Mouse (Mus musculus) olfactory bulb, adult 2 months (tissue): ENCODE data around the gene Cd3d.

Experiments used
- CTCF ChIP-seq: fragments of 200-500 bp; IDR thresholded peaks from 2 replicates; pipeline ENCODE4 v1.5.1; 2012; ENCODE audit warnings: low read depth, mild to moderate bottlenecking, low read length, moderate library complexity; ENCODE audit not compliant: insufficient read depth
- POLR2A ChIP-seq: fragments of 200-500 bp; IDR thresholded peaks from 2 replicates; pipeline ENCODE4 v1.6.1; 2012; ENCODE audit warnings: mild to moderate bottlenecking, low read depth, low read length, moderate library complexity; ENCODE audit not compliant: insufficient read depth

DNA sequence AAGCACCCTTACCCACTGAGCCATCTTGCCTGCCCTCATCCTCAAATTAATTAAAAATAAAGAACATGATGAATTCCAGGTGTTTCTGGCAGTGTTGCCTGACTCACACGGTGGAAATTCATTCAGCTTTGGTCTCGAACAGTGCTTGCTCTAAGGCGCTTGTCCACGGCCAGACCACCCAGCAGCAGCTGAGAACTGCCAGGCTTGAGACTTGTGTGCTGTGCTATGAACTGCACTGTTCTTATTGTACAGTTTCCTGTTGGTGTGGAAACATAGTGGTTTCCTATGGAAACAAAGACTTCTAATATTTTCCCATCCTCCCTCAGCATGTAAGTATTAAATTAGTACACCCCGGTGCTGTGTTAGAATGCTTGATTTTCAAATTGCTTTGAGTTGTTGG, 5.4 kb downstream of the Cd3d start:
- TF ChIP-seq CTCF, result no peak
- TF ChIP-seq POLR2A, result no peak
